Mouse (Mus musculus): ENCODE measurements around the gene Tarm1.

GRCm38 (mm10) chr7:3453486-3454183, 48.8 kb downstream of the Tarm1 start:
- TF ChIP-seq POLR2A (IDR thresholded peaks at IDR 0.05; ENCODE audit: extremely low read depth, insufficient read depth, low read length) (no peak), CTCF (IDR thresholded peaks at IDR 0.05; ENCODE audit: low read depth, low read length) (no peak)
